In the genomic region with DNA sequence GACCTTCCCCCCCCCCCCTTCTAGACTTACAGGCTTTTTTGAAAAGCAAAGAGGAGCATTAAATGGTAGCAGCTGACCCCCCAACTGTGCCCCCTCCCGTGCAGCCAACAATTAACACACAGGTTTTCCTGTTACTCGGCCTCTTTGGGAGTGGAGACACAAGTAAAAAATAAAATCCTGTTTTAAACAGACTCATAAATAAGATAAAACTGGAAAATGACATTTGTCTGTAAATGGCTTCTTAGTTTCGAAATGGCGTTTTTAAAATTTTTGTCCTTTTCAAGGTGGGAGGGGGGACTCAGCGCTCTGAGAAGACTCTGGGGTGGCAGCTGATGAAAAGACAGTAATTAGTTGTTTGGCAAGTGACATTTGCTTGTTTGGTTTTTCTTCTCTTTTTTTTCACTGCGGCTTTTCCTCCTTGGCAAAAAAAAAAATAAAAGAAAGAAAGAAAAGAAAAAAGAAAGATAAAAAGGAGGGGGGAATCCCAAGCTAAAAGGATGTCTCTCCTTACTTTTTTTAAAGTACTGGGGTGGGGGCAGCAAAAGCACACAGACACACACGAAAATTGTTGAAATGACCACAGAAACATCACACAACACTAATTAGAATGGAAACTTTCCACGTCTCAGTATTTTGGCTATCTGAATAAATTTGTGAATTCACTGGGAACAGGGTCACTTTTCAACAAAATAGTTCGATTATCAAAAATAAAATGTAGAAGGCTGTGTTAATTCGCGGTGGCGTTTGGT, we compare ENCODE assay signal across 8 mouse cellular contexts. TPM values are rescaled to one million over a fixed set of nuclear protein-coding genes. Genes with fewer than 3 reads are reported as not detected.
A peak's percentile ranks its signal among the peaks of the same experiment; 100 is the strongest.
DNase-seq lines count a peak whose midpoint lies in the region; ATAC-seq and TF ChIP-seq lines count a peak whose summit lies in the region.

No protein-coding gene starts in this region.

- TF ChIP-seq POLR2A in lung, adult 2 months (IDR thresholded peaks at IDR 0.05; ENCODE audit: borderline replicate concordance, extremely low read depth, low read depth, low read length) = no peak
- TF ChIP-seq POLR2A in cortical plate, adult 2 months (IDR thresholded peaks at IDR 0.05; ENCODE audit: extremely low read depth, insufficient read depth, low read length) = no peak

- no peaks in the 10 kb centered on the region for H3K9me3 ChIP-seq in hindbrain, postnatal 0 days (ENCODE audit: low read length)

- H3K4me3 ChIP-seq in lung, adult 2 months (replicated peaks; ENCODE audit: extremely low read depth, low read depth, low read length) = peak overlapping the region; percentile 72
- peak overlapping the region; percentile 79 for H3K4me3 ChIP-seq in cortical plate, adult 2 months (ENCODE audit: insufficient read depth, low read length)
- H3K4me3 ChIP-seq in hindbrain, postnatal 0 days (ENCODE audit: low read length) = peak overlapping the region; percentile 93

- H3K27ac ChIP-seq in cortical plate, adult 2 months (ENCODE audit: insufficient read depth, low read length) = 0 out of 2 replicates have a peak overlapping the region, but pooled peaks have one; percentile 10
- H3K27ac ChIP-seq in hindbrain, postnatal 0 days = peak overlapping the region; percentile 100

- H3K4me1 ChIP-seq in lung, adult 2 months (ENCODE audit: control insufficient read depth, insufficient read depth, low read length) = peaks cover 22% of the 10 kb centered on the region
- peaks cover 3% of the 10 kb centered on the region; the same call in 1 of the 2 replicates for H3K4me1 ChIP-seq in cortical plate, adult 2 months (ENCODE audit: control insufficient read depth, insufficient read depth, low read length)
- peaks cover 17% of the 10 kb centered on the region for H3K4me1 ChIP-seq in hindbrain, postnatal 0 days (ENCODE audit: insufficient read depth, low read length)

- H3K4me2 ChIP-seq in hindbrain, postnatal 0 days (ENCODE audit: low read depth, low read length) = peak overlapping the region; percentile 69

- H3K9ac ChIP-seq in hindbrain, postnatal 0 days (replicated peaks; ENCODE audit: low read length) = peak overlapping the region; percentile 100

- no peaks in the 10 kb centered on the region for H3K36me3 ChIP-seq in hindbrain, postnatal 0 days (ENCODE audit: insufficient read depth, low read length)

- no peak for TF ChIP-seq CTCF in lung, adult 2 months (IDR thresholded peaks at IDR 0.05; ENCODE audit: insufficient read depth, low read length)
- TF ChIP-seq CTCF in cortical plate, adult 2 months (IDR thresholded peaks at IDR 0.05; ENCODE audit: extremely low read depth, insufficient read depth, low read length) = no peak
- no peak for TF ChIP-seq CTCF in hindbrain, postnatal 0 days (IDR thresholded peaks at IDR 0.05; ENCODE audit: low read depth)

- WGBS in lung, adult 2 months = 10% methylated on average over 12 of the region's 12 CpGs
- WGBS in hindbrain, postnatal 0 days = 10% methylated on average over 12 of the region's 12 CpGs

- no peaks in the 10 kb centered on the region for H3K27me3 ChIP-seq in hindbrain, postnatal 0 days (ENCODE audit: insufficient read depth, low read length)

- no peak for DNase-seq in lung, adult 2 months
- no peak for DNase-seq in lung, postnatal 14 days
- DNase-seq in hindbrain, postnatal 0 days (ENCODE audit: low spot score) = peak; percentile 37
- DNase-seq in naive thymus-derived CD4-positive, alpha-beta T cell, adult 2 months (ENCODE audit: low read depth) = peak; percentile 53
- DNase-seq in layer of hippocampus, postnatal 36 days = no peak
- no peak for DNase-seq in kidney, postnatal 10 days

- ATAC-seq in hindbrain, postnatal 0 days = no peak
- ATAC-seq in megakaryocyte-erythroid progenitor cell, adult 5-6 weeks (replicated peaks; ENCODE audit: low FRiP score, low TSS enrichment, poor library complexity, severe bottlenecking) = no peak

RNA-seq across cellular contexts. Expression of a gene that starts 15.1 kb away (rescaled TPM):
- polyA plus RNA-seq in lung, adult 2 months (2012; rRNA removed) = not detected in 2 replicates
- 0.06 TPM in 1 of 2 replicates, not detected in the other for polyA plus RNA-seq in cortical plate, adult 2 months (2012; rRNA removed)
- total RNA-seq in hindbrain, postnatal 0 days (2014; rRNA removed) = not detected in 2 replicates
- polyA plus RNA-seq in hindbrain, postnatal 0 days (2015; fragmentation: Nextera tagmentation; extraction: Ambion mirVana) = 13.4 and 19.4 TPM in 2 replicates
- total RNA-seq in layer of hippocampus, postnatal 36 days (2021) = 1 to 10 TPM; 1.7 to 2.7 TPM
- 0.13 TPM in 1 of 2 replicates, not detected in the other for total RNA-seq in megakaryocyte-erythroid progenitor cell, adult 5-6 weeks (2014; fragmentation: Nextera tagmentation)
- 2.7 and 5.7 TPM in 2 replicates for total RNA-seq in megakaryocyte-erythroid progenitor cell, adult 5-6 weeks (2017)

RNA-seq across cellular contexts. Expression of a gene that starts 47.3 kb away (rescaled TPM):
- polyA plus RNA-seq in lung, adult 2 months (2012; rRNA removed) = 897 and 1,050 TPM in 2 replicates
- 2,122 and 2,206 TPM in 2 replicates for polyA plus RNA-seq in cortical plate, adult 2 months (2012; rRNA removed)
- total RNA-seq in hindbrain, postnatal 0 days (2014; rRNA removed) = 1,738 and 1,782 TPM in 2 replicates
- 1,873 and 1,902 TPM in 2 replicates for polyA plus RNA-seq in hindbrain, postnatal 0 days (2015; fragmentation: Nextera tagmentation; extraction: Ambion mirVana)
- 1,000 to 10,000 TPM; 1,740 to 1,859 TPM for total RNA-seq in layer of hippocampus, postnatal 36 days (2021)
- 439 and 465 TPM in 2 replicates for total RNA-seq in megakaryocyte-erythroid progenitor cell, adult 5-6 weeks (2014; fragmentation: Nextera tagmentation)
- total RNA-seq in megakaryocyte-erythroid progenitor cell, adult 5-6 weeks (2017) = 227 and 273 TPM in 2 replicates

Comparison
In these comparisons a context has a peak if more than half of its experiments do, and no peak if none do; other contexts are left out.
1. DNase-seq: peak in hindbrain, postnatal 0 days (single experiment) and naive thymus-derived CD4-positive, alpha-beta T cell, adult 2 months (single experiment); none in lung, adult 2 months (single experiment), lung, postnatal 14 days (single experiment), layer of hippocampus, postnatal 36 days (0 of 2) and kidney, postnatal 10 days (single experiment).
2. Peak in every context shown above with its lines, with median percentiles within 50 percentile points of each other: H3K4me3 ChIP-seq.